Mouse (Mus musculus): ENCODE data around the gene Olfr314. TPM values are rescaled to one million over a fixed set of nuclear protein-coding genes. Genes with fewer than 3 reads are reported as not detected.

Olfr314 gene
- not detected for total RNA-seq (2023)

GRCm38 (mm10) chr11:58782480-58783089 lies at the start of gene Olfr314:
Olfr314 (plus strand) TSS chr11:58782952.

DNA sequence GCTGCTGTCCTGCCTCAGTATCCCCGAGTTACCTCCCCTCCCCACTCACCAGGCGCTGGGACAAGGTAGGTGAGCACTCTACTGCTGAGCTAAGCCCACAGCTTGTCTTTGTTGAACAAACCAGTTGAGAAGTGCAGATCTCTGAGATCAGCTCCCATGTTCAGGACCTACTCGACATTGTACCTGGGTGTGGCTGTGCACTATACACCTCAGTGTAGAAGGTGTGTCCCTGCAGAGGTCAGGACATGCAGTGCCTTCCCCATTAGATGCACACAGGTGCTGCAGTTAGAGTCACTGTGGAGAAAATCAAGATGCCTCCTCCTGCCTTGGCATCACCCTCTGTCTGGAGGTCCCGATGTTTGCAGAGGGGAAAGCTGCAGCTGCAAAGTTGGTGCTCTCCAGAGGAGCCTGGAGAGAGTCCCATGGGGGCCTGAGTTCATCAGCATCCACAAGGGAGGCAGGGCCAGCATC lies 43.9 kb upstream of the Olfr314 start, which contains the start of gene Olfr317:
Gene Olfr317 (minus strand): TSS at position 421 of the 471 bp plus-strand sequence.

GRCm38 (mm10) chr11:58752434-58752833 lies 30.3 kb upstream of the Olfr314 start, which contains the start of gene Olfr316:
Olfr316 (plus strand) TSS chr11:58752734.

DNA sequence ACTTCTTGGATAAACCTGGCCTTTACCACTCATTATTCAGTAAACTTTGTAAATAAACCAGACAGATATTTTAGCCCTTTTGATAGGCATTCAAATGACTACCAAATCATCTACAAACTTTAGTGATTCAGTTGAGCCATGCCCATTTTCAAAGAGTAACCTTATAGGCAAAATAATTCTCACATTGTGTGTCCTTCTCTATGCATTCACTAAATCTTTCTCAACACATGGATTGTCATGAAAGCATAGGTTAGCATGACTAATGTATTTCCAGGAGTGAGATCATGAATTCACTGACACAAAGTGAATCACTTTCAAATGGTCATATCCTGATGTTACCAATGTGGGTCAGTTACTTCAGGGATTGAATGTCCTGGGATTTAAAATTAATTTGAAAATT lies 9.9 kb upstream of the Olfr314 start, which contains the start of gene Olfr315:
Gene Olfr315 (plus strand): TSS at position 301 of the 400 bp plus-strand sequence.

GRCm38 (mm10) chr11:58801558-58802228 lies 18.9 kb downstream of the Olfr314 start, which contains the start of gene Fam183b:
Fam183b (minus strand) TSS chr11:58801960.

GRCm38 (mm10) chr11:58814700-58815099 lies 31.9 kb downstream of the Olfr314 start, which contains the start of gene Olfr313:
Olfr313 (plus strand) TSS chr11:58815000.

DNA sequence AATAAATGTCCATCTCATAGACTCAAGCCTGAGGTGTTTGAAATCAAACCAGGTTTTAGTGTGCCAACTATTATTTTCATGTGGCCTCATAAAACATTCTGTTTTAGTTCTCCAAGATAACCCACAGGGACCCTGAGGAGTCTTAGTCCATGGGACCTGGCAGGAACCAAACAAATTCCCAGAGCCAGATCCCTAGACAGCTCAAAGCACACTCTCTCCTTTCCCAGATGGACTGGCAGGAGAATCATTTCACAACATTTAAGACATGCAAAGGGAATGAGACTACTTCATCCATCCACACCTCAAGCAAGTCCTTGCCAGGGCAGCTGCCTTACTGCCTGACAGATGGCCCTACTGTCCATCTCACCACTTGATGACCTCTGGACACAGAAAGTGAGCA lies 46.2 kb downstream of the Olfr314 start, which contains the start of gene Olfr312:
Gene Olfr312 (plus strand): TSS at position 301 of the 400 bp plus-strand sequence.

Other genes starting within 250 kb of the Olfr314 start
- gene Olfr330, start 248.1 kb upstream of the Olfr314 start, total RNA-seq (2023), result not detected
- not detected for gene Olfr329-ps, start 236.5 kb upstream of the Olfr314 start, total RNA-seq (2023)
- gene Olfr328, start 227.3 kb upstream of the Olfr314 start, total RNA-seq (2023), result under 1 TPM; 0.20 to 0.53 TPM
- not detected for gene Olfr224, start 212.4 kb upstream of the Olfr314 start, total RNA-seq (2023)
- gene Olfr325, start 205.2 kb upstream of the Olfr314 start, total RNA-seq (2023), result not detected
- not detected for gene Olfr324, start 187.8 kb upstream of the Olfr314 start, total RNA-seq (2023)
- gene 2210407C18Rik, start 166.9 kb upstream of the Olfr314 start, total RNA-seq (2023), result not detected
- not detected for gene Olfr323, start 152.5 kb upstream of the Olfr314 start, total RNA-seq (2023)
- gene Trim58, start 142.5 kb upstream of the Olfr314 start, total RNA-seq (2023), result under 1 TPM; 0.32 to 0.33 TPM
- not detected for gene Olfr322, start 124.2 kb upstream of the Olfr314 start, total RNA-seq (2023)
- gene Olfr320, start 101.9 kb upstream of the Olfr314 start, total RNA-seq (2023), result not detected
- not detected for gene Olfr319, start 83.8 kb upstream of the Olfr314 start, total RNA-seq (2023)
- under 1 TPM; 0.50 to 0.64 TPM for gene Olfr318, start 58.9 kb upstream of the Olfr314 start, total RNA-seq (2023)
- not detected for gene Olfr317, start 43.7 kb upstream of the Olfr314 start, total RNA-seq (2023)
- gene Olfr316, start 30.2 kb upstream of the Olfr314 start, total RNA-seq (2023), result not detected
- not detected for gene Olfr315, start 9.8 kb upstream of the Olfr314 start, total RNA-seq (2023)
- not detected for gene Fam183b, start 19.0 kb downstream of the Olfr314 start, total RNA-seq (2023)
- gene Olfr313, start 32.0 kb downstream of the Olfr314 start, total RNA-seq (2023), result not detected
- gene Olfr312, start 46.3 kb downstream of the Olfr314 start, total RNA-seq (2023), result not detected
- gene Olfr311, start 56.3 kb downstream of the Olfr314 start, total RNA-seq (2023), result not detected
- 10 to 100 TPM in 1 of 2 experiments, 1 to 10 TPM in 1; 7.1 to 15.0 TPM for gene Gm12258, start 64.2 kb downstream of the Olfr314 start, total RNA-seq (2023)
- 10 to 100 TPM; 11.0 to 12.4 TPM for gene 2810021J22Rik, start 84.3 kb downstream of the Olfr314 start, total RNA-seq (2023)
- 10 to 100 TPM; 12.1 to 12.3 TPM for gene Zfp39, start 121.3 kb downstream of the Olfr314 start, total RNA-seq (2023)
- not detected for gene Btnl10, start 135.0 kb downstream of the Olfr314 start, total RNA-seq (2023)
- 100 to 1,000 TPM; 122 to 136 TPM for gene Rnf187, start 156.0 kb downstream of the Olfr314 start, total RNA-seq (2023)
- gene Hist3h2ba, start 166.0 kb downstream of the Olfr314 start, total RNA-seq (2023), result 10 to 100 TPM; 12.9 to 15.2 TPM
- gene Hist3h2a, start 171.7 kb downstream of the Olfr314 start, total RNA-seq (2023), result 10 to 100 TPM; 39.5 to 41.6 TPM
- gene Trim17, start 171.7 kb downstream of the Olfr314 start, total RNA-seq (2023), result under 1 TPM in 1 of 2 experiments, not detected in 1; 0.41 TPM
- 10 to 100 TPM; 68.7 to 76.5 TPM for gene Trim11, start 195.1 kb downstream of the Olfr314 start, total RNA-seq (2023)